In genomic region chr3:98142862-98143261, GRCm38 (mm10) we compare ENCODE assay signal across 49 mouse cellular contexts. TPM values are rescaled to one million over a fixed set of nuclear protein-coding genes. Genes with fewer than 3 reads are reported as not detected.
"Had no signal": no experiment of that assay in that cellular context is flagged by ENCODE, and none has a peak within 500 bp of the region (broad histone marks: within the 10 kb centered on the region; RNA-seq: fewer than 3 reads in every experiment).

No protein-coding gene starts in this region.

- H3K27ac ChIP-seq: heart, embryonic 13.5 days; heart, embryonic 15.5 days; hindbrain, embryonic 10.5 days; hindbrain, embryonic 12.5 days; hindbrain, embryonic 13.5 days; hindbrain, embryonic 14.5 days; hindbrain, embryonic 15.5 days; hindbrain, postnatal 0 days; intestine, embryonic 15.5 days; kidney, embryonic 15.5 days; kidney, postnatal 0 days; layer of hippocampus, adult 2 months; left cerebral cortex, adult 2 months had no signal

- DNase-seq: heart, postnatal 10 days; heart, postnatal 14 days; heart, postnatal 36 days; heart, postnatal 4 days; kidney, adult 11 months; kidney, adult 18-20 months; kidney, adult 2 months; kidney, adult 8-10 months; kidney, adult 9 months; kidney, postnatal 10 days; kidney, postnatal 14 days; kidney, postnatal 25 days; kidney, postnatal 36 days; kidney, postnatal 4 days; layer of hippocampus, adult 9-11 months; layer of hippocampus, postnatal 36 days had no signal

- H3K9ac ChIP-seq: heart, embryonic 12.5 days; heart, embryonic 13.5 days; heart, embryonic 15.5 days; hindbrain, embryonic 12.5 days; hindbrain, embryonic 13.5 days; hindbrain, embryonic 14.5 days; hindbrain, embryonic 15.5 days; intestine, embryonic 15.5 days; kidney, embryonic 15.5 days had no signal

- H3K4me3 ChIP-seq: heart, embryonic 12.5 days; heart, embryonic 13.5 days; heart, embryonic 15.5 days; hindbrain, embryonic 10.5 days; hindbrain, embryonic 12.5 days; hindbrain, embryonic 13.5 days; hindbrain, embryonic 15.5 days; intestine, embryonic 15.5 days; kidney, embryonic 15.5 days; layer of hippocampus, adult 2 months; left cerebral cortex, adult 2 months had no signal

- H3K4me2 ChIP-seq: heart, embryonic 11.5 days; heart, embryonic 12.5 days; heart, embryonic 13.5 days; heart, embryonic 15.5 days; hindbrain, embryonic 12.5 days; hindbrain, embryonic 13.5 days; hindbrain, embryonic 14.5 days; hindbrain, embryonic 15.5 days; intestine, embryonic 15.5 days; kidney, embryonic 15.5 days had no signal

- H3K4me1 ChIP-seq: heart, embryonic 12.5 days; heart, embryonic 13.5 days; heart, embryonic 15.5 days; hindbrain, embryonic 10.5 days; hindbrain, embryonic 12.5 days; hindbrain, embryonic 13.5 days; hindbrain, embryonic 15.5 days; intestine, embryonic 15.5 days; kidney, embryonic 15.5 days had no signal

- ATAC-seq: hindbrain, embryonic 16.5 days; hindbrain, postnatal 0 days; inflammation-experienced regulatory T-cells, adult 6 months; intestine, embryonic 15.5 days; intestine, embryonic 16.5 days; intestine, postnatal 0 days had no signal

- H3K27me3 ChIP-seq: heart, embryonic 12.5 days; heart, embryonic 13.5 days; heart, embryonic 15.5 days; hindbrain, embryonic 12.5 days; hindbrain, embryonic 13.5 days; hindbrain, embryonic 15.5 days; intestine, embryonic 15.5 days; kidney, embryonic 15.5 days had no signal

- H3K9me3 ChIP-seq: heart, embryonic 12.5 days; heart, embryonic 13.5 days; heart, embryonic 15.5 days; hindbrain, embryonic 10.5 days; hindbrain, embryonic 12.5 days; hindbrain, embryonic 13.5 days; hindbrain, embryonic 15.5 days; intestine, embryonic 15.5 days; kidney, embryonic 15.5 days had no signal

RNA-seq across cellular contexts. Expression of gene Adam30, which starts 17.6 kb away (rescaled TPM):
- total RNA-seq: heart, adult 8-10 months; heart, postnatal 36 days; layer of hippocampus, adult 18-20 months; layer of hippocampus, adult 2 months; layer of hippocampus, postnatal 10 days; layer of hippocampus, postnatal 14 days; layer of hippocampus, postnatal 25 days; layer of hippocampus, postnatal 36 days; left cerebral cortex, adult 18-20 months; left cerebral cortex, adult 2 months had no signal
- polyA plus RNA-seq: heart, embryonic 11.5 days; heart, embryonic 12.5 days; heart, embryonic 13.5 days; heart, embryonic 14.5 days; heart, embryonic 15.5 days; heart, embryonic 16.5 days; heart, postnatal 0 days; hindbrain, embryonic 10.5 days; hindbrain, embryonic 11.5 days; hindbrain, embryonic 12.5 days; hindbrain, embryonic 14.5 days; hindbrain, embryonic 15.5 days; hindbrain, embryonic 16.5 days; hindbrain, postnatal 0 days; inflammation-experienced regulatory T-cells, adult 6 months; intestine, embryonic 14.5 days; intestine, embryonic 15.5 days; intestine, embryonic 16.5 days; intestine, postnatal 0 days; kidney, adult 2 months; kidney, embryonic 14.5 days; kidney, embryonic 15.5 days; kidney, embryonic 16.5 days; kidney, postnatal 0 days; large intestine, adult 2 months had no signal
